Mouse (Mus musculus): ENCODE results near the gene Fgfr4.

DNA sequence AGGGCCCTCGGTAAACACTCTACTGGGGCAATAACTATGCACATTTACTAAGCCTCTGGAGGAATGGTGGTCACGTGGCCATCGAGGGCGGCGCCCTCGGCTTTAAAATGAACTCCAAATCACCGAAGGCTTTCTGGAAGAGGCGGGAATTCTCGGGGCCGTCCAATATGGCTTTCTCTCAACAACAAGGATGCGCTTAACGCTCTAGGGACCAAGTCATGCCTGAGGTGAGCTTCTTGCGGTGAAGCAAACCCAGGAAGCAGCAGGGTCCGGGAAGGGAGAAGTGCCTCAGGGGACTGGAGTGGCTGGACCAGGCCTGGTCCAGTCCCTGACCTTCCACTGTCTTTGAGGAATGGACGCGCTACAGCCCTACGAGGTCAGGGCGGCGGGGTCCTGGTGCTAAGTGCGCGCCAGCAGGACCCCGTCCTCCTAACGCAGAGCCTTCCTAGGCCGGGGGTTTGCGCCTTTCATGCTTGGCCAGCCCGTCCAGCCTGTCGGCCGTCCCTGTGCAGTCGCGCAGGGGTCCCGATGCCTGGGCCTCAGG is 57.3 kb downstream of the Fgfr4 start, which contains the start of gene Nsd1:
- TF ChIP-seq CTCF (IDR thresholded peaks at IDR 0.05; ENCODE audit: control insufficient read depth, insufficient read depth, low read length) (no peak), POLR2A (IDR thresholded peaks at IDR 0.05; ENCODE audit: borderline replicate concordance, control insufficient read depth, low read depth, low read length) (no peak)

All from bone marrow, adult 2 months (tissue).